Mouse (Mus musculus): ENCODE data around the gene C3.

- TF ChIP-seq CTCF (IDR thresholded peaks at IDR 0.05; ENCODE audit: insufficient read depth, low read length) (no peak), POLR2A (IDR thresholded peaks at IDR 0.05; ENCODE audit: borderline replicate concordance, extremely low read depth, low read depth, low read length) (no peak)
Observed at GRCm38 (mm10) chr17:57243650-57244370, 15.9 kb upstream of the C3 start.
